Mouse (Mus musculus) frontal cortex, postnatal 36 days (tissue): Measurements from ENCODE around the gene Hist2h3c2.

Source experiments
- DNase-seq, 2 experiments: peaks; one replicate each; pipeline ENCODE4 v3.0.0; 2022; ENCODE audit warnings: low spot score in 2 of 2

Gene Hist2h3c2

DNA sequence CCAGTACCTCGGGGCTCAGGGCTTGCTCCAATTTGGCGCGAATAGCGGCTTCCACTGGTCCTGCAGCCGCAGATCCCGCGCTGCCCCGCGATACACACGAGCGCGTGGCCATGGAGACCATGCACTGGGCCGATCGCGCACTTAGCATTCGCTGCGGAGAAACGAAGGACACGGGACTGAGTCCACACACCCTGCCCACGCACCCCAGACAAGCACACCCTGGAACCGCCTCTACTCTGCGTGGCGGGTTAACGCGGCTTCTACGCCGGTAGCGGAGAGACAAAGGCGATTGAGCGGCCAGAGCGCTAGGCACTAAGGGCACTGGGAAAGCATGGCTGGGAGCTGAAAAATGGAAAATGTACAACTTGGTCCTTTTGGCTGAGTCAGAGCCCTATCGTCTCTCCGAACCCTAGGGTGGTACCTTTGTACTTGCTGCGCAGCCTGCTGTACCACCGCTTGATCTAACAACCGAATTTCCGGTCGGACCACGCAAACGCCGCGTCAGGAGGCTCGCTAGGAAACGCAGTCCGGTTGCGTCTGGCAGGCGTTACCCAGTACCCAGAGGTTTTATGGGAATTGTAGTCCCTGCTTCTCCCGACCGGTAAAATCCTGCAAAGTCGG lies 41.7 kb downstream of the Hist2h3c2 start:
- peak; percentile 92 to 95 for DNase-seq

DNA sequence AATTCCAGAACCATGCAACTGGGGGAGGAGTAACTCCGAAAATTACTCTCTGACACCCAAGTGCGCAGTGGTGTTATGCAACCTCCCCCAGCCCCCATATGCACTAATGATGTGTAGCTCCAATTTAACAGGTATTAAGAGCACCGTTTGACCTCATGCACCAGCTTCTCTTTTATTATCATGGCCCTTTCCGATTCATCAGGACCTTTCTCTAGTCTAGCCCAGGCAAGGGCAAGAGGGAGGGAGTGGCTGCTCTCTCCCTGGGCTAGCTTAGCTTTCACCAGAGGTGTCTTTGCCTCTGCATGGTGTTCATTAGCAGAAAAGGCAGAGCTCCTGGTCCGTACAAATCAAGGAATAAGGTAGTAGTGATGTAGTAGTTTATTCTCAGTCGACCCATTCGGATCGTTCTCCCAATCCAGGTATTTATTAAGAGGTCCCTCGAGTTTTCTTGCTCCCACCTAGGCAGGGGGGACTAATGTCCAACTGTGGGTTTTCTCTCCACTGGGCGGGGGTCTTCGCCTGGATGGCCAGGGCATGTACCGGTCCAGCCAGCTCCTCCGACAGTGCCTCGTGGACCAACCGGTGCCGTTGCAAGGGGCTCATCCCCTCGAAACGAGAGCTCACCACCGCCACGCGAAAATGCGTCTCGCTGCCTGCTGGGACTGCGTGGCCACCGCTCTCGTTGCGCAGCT lies 42.3 kb downstream of the Hist2h3c2 start:
- peak in 1 of 2 experiments; percentile 29 for DNase-seq

DNA sequence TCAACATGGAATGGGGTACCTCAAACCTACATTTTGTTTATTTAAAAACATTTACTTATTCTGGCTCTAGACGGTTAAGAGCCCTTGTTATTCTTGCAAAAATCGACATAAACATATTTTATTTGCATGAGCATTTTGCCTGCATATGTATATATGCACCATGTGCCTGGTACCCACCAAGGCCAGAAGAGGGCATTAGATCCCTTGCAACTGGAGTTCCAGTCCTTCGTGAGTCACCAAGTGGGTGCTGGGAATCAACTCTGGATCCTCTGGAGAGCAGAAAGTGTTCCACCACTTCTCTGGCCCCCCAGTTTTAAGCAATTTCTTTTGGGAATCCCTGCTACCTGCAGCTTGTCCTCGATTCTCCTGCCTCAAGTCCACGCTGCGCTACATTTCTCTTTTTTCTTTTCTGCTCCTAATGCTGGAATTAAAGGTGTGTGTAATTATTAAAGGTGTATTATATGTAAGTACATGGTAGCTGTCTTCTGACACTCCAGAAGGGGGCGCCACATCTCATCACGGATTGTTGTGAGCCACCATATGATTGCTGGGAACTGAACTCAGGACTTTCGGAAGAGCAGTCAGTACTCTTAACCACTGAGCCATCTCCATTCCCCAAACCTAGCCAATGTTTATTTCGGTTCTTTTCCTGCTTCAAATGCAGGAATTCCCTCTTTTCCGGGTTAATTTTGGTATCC lies 43.2 kb downstream of the Hist2h3c2 start:
- no peak for DNase-seq

DNA sequence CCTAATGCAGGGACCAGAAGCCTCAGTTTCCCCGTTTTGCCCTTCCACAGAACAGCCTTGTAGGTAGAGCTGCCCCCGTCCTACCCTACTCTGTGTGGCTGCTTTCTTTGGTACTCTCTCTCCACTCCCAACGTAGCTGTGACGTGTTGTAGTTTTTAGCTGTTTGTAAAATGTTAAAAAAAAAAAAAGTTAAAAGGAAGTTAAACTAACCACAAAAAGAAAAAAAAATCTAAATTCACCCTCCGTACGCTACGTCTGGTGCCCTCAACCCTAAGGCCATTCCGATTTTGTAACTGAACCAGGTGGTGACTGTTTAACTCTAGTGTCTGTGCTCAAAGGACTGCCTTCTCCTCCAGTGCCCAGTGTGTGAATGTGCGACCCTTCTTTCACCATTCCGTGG lies 44.0 kb downstream of the Hist2h3c2 start:
- DNase-seq = no peak

DNA sequence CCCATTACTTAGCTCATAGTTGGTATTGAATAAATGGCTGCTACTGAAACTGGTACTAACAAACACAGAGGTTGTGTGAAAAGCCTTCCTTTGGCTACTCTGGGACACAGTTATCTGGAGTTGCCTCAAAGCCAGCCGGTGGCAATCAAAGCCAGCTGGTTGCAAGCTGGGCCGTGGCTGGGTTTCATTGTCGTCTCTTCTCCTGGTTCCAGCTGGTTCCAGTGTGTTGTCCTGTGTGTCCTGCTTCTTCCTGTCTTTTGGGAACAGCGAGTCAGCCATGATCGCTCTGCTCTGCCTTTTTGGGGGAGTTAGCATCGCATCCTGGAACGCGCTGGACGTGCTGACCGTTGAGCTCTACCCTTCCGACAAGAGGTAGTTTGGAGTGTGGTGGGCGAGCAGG lies 46.0 kb downstream of the Hist2h3c2 start:
- DNase-seq = no peak
